Mouse (Mus musculus) lung, postnatal 0 days (tissue): ENCODE data around the gene Kdm2b.

Experiments
- CTCF ChIP-seq: IDR thresholded peaks from 2 replicates; pipeline ENCODE4 v1.5.1; 2016; ENCODE audit warnings: antibody characterized with exemption, mild to moderate bottlenecking
- EP300 ChIP-seq: IDR thresholded peaks from 2 replicates; pipeline ENCODE4 v1.6.1; 2016; ENCODE audit warnings: antibody characterized with exemption, mild to moderate bottlenecking, control low read depth

GRCm38 (mm10) chr5:122824450-122824849 lies 165.2 kb downstream of the Kdm2b start:
- TF ChIP-seq CTCF (no peak), EP300 (no peak)
